Mouse (Mus musculus) testis, adult 2 months (tissue): ENCODE data around the gene Mdm2.

Experiments used
- CTCF ChIP-seq: fragments of 200-500 bp; IDR thresholded peaks from 2 replicates; pipeline ENCODE4 v1.5.1; 2012; ENCODE audit warnings: low read depth, mild to moderate bottlenecking, inconsistent platforms, low read length, moderate library complexity; ENCODE audit not compliant: control insufficient read depth, insufficient read depth, insufficient replicate concordance
- POLR2A ChIP-seq: fragments of 200-500 bp; IDR thresholded peaks from 2 replicates; pipeline ENCODE4 v1.6.1; 2012; ENCODE audit warnings: low read depth, mild to moderate bottlenecking, inconsistent platforms, low read length, moderate library complexity; ENCODE audit not compliant: control insufficient read depth

- TF ChIP-seq POLR2A (no peak), CTCF (no peak)
Measured at GRCm38 (mm10) chr10:117689297-117690100, 21.1 kb downstream of the Mdm2 start.
